Mouse (Mus musculus): Measurements from ENCODE around the gene Narfl.

DNA sequence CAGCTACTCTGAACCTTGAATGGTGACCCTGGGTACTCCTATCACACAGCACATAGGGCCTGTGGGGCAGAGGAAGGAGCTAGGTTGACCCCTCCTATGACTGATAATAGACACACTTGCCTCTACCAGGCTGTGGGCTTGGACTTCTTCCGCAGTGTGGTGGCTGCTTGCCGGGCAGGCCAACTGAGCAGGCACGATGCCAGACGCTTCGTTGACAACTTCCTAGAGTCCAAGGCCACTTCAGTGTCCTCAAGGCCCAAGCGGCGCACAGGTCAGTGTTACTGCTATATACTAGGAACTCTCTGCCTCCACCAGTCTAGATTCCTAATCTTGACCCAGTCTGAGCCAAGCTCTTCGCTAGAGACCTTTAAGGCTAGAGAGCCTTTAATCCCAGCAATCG is 29.7 kb upstream of the Narfl start:
- TF ChIP-seq POLR2A (IDR thresholded peaks at IDR 0.05; ENCODE audit: low read depth, low read length) = no peak
- TF ChIP-seq CTCF (conservative IDR thresholded peaks at IDR 0.05; ENCODE audit: insufficient read depth, insufficient read length, low read depth, low read length) = no peak
